Mouse (Mus musculus) limb, embryonic 11.5 days (tissue): Measurements from ENCODE around the gene Scgb1b30. TPM values are rescaled to one million over a fixed set of nuclear protein-coding genes. Genes with fewer than 3 reads are reported as not detected.

Experiments
- ATAC-seq: fragments of 200-750 bp; cut with Nextera tagmentation; 2 replicates; pipeline ENCODE4 v1.8.0; 2017; ENCODE audit warnings: low read depth; ENCODE audit not compliant: insufficient number of reproducible peaks, low FRiP score, low TSS enrichment
- DNase-seq: peaks from one replicate; pipeline ENCODE4 v3.0.0-alpha.2; 2015; ENCODE audit warnings: low spot score
- H3K27ac ChIP-seq: fragments of 300-500 bp; sonication (generic); replicated peaks from 2 replicates; pipeline ENCODE4 v1.5.1; 2014; ENCODE audit warnings: low read depth, mild to moderate bottlenecking, low read length
- H3K27me3 ChIP-seq: fragments of 300-500 bp; sonication (generic); 2 replicates; pipeline ENCODE4 v1.6.1; 2014; ENCODE audit warnings: mild to moderate bottlenecking, low read length, mixed read lengths; ENCODE audit not compliant: control insufficient read depth, insufficient read depth
- H3K36me3 ChIP-seq: fragments of 300-500 bp; sonication (generic); 2 replicates; pipeline ENCODE4 v1.6.1; 2014; ENCODE audit warnings: mild to moderate bottlenecking, low read length, moderate library complexity, mixed read lengths; ENCODE audit not compliant: control insufficient read depth, insufficient read depth
- H3K4me1 ChIP-seq: fragments of 300-500 bp; sonication (generic); 2 replicates; pipeline ENCODE4 v1.6.1; 2014; ENCODE audit warnings: low read length, mixed read lengths; ENCODE audit not compliant: control insufficient read depth, insufficient read depth
- H3K4me2 ChIP-seq: fragments of 300-500 bp; sonication (generic); 2 replicates; pipeline ENCODE4 v1.6.1; 2014; ENCODE audit warnings: low read depth, mild to moderate bottlenecking, moderate library complexity; ENCODE audit not compliant: severe bottlenecking
- H3K4me3 ChIP-seq: fragments of 300-500 bp; sonication (generic); 2 replicates; pipeline ENCODE4 v1.5.1; 2014; ENCODE audit warnings: low read depth, low read length
- H3K9ac ChIP-seq: fragments of 300-500 bp; sonication (generic); 2 replicates; pipeline ENCODE4 v1.6.1; 2014; ENCODE audit warnings: mild to moderate bottlenecking, low read length
- H3K9me3 ChIP-seq: fragments of 300-500 bp; sonication (generic); 2 replicates; pipeline ENCODE4 v1.6.1; 2016; ENCODE audit warnings: low read length; ENCODE audit not compliant: control insufficient read depth
- WGBS: fragments of 180-500 bp; shearing (Covaris S2); extraction: QIAGEN DNeasy Blood & Tissue Kit; methylation state at CpG from one replicate; pipeline ENCODE4 v1.1.7; 2014; 5-methylcytosine and 5-hydroxymethylcytosine counted together
- polyA plus RNA-seq: library from polyadenylated mRNA; unstranded; fragments of >200 nt; fragmentation: Nextera tagmentation; extraction: Ambion mirVana; gene quantifications from 2 replicates; pipeline ENCODE4 v1.2.1, GENCODE M21; 2014

Scgb1b30 gene
- polyA plus RNA-seq, 1 experiment from 2014 or later: not detected

DNA sequence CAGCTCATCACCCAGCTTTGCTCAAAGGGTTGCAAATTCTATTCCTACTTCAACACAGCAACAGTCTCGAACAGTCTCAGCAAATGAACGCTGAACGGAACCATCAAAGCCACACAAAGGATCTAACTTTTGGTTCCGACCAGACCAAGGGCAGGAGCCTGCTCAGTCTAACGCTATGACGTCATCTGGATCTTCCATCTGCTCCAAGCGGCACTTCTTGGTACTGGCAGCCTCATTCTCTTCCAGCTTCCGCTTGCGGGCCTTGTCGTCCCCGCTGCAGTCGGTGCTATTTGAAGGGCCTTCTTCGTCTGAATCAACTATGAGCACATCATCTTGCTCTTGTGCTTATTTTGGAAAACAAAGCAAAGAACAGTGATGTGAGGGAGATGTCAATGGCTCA lies 45.9 kb downstream of the Scgb1b30 start:
- 96% methylated on average over 13 of the region's 13 CpGs for WGBS
- no peaks in the 10 kb centered on the region for H3K9me3 ChIP-seq
- no peak overlapping the region for H3K4me3 ChIP-seq
- peaks cover 43% of the 10 kb centered on the region for H3K36me3 ChIP-seq
- no peak overlapping the region for H3K9ac ChIP-seq
- H3K4me2 ChIP-seq: no peak overlapping the region
- ATAC-seq (no peak), DNase-seq (no peak)
- H3K27me3 ChIP-seq: no peaks in the 10 kb centered on the region
- no peaks in the 10 kb centered on the region for H3K4me1 ChIP-seq
- H3K27ac ChIP-seq: no peak overlapping the region

GRCm38 (mm10) chr7:34147193-34147592 lies 52.0 kb downstream of the Scgb1b30 start:
- H3K4me3 ChIP-seq: no peak overlapping the region
- H3K27ac ChIP-seq: no peak overlapping the region
- H3K9me3 ChIP-seq: no peaks in the 10 kb centered on the region
- H3K4me2 ChIP-seq: no peak overlapping the region
- ATAC-seq (no peak), DNase-seq (no peak)
- WGBS: 94% methylated on average over 4 of the region's 4 CpGs
- peaks cover 67% of the 10 kb centered on the region for H3K36me3 ChIP-seq
- no peak overlapping the region for H3K9ac ChIP-seq
- no peaks in the 10 kb centered on the region for H3K27me3 ChIP-seq
- no peaks in the 10 kb centered on the region for H3K4me1 ChIP-seq

Other genes with a start within 250 kb of the Scgb1b30 start
- not detected in 2 replicates for gene Scgb2b26, start 150.4 kb upstream of the Scgb1b30 start, polyA plus RNA-seq
- gene Scgb2b27, start 81.5 kb upstream of the Scgb1b30 start, polyA plus RNA-seq: not detected in 2 replicates
- not detected in 2 replicates for gene Scgb1b27, start 73.9 kb upstream of the Scgb1b30 start, polyA plus RNA-seq
- 7.1 and 7.2 TPM in 2 replicates for gene Wtip, start 37.8 kb downstream of the Scgb1b30 start, polyA plus RNA-seq
- 280 and 284 TPM in 2 replicates for gene Uba2, start 74.2 kb downstream of the Scgb1b30 start, polyA plus RNA-seq
- gene Pdcd2l, start 101.2 kb downstream of the Scgb1b30 start, polyA plus RNA-seq: 65.3 and 77.2 TPM in 2 replicates
- 278 and 291 TPM in 2 replicates for gene Gpi1, start 134.9 kb downstream of the Scgb1b30 start, polyA plus RNA-seq
- gene Gm6096, start 155.6 kb downstream of the Scgb1b30 start, polyA plus RNA-seq: not detected in 2 replicates
- gene 4931406P16Rik, start 218.1 kb downstream of the Scgb1b30 start, polyA plus RNA-seq: 26.7 and 28.2 TPM in 2 replicates